Mouse (Mus musculus): ENCODE results near the gene Serpinb12.
"Not testable (repeated sequence)": the region's sequence is repeated elsewhere in the genome, so short reads cannot be mapped to it uniquely, and the experiment has no call there.

Serpinb12 gene

GRCm38 (mm10) chr1:106934265-106934664 is at the start of gene Serpinb12:
Gene Serpinb12 (plus strand): TSS chr1:106934449.
- in situ Hi-C loops (cut with MboI, MseI), result no loop called here

GRCm38 (mm10) chr1:106895142-106895541 is 39.1 kb upstream of the Serpinb12 start:
- in situ Hi-C loops (cut with MboI, MseI), result not testable (repeated sequence)

- in situ Hi-C loops (cut with MboI, MseI), result no loop called here
Observed at GRCm38 (mm10) chr1:106901406-106901805, 32.8 kb upstream of the Serpinb12 start.

- in situ Hi-C loops (cut with MboI, MseI), result no loop called here
Observed at GRCm38 (mm10) chr1:106931954-106932353, 2.3 kb upstream of the Serpinb12 start.

- in situ Hi-C loops (cut with MboI, MseI), result no loop called here
Observed at GRCm38 (mm10) chr1:106933658-106934057, 591 bp upstream of the Serpinb12 start.

GRCm38 (mm10) chr1:106947217-106947616 is 13.0 kb downstream of the Serpinb12 start:
- in situ Hi-C loops (cut with MboI, MseI), result no loop called here

GRCm38 (mm10) chr1:106959981-106960380 is 25.7 kb downstream of the Serpinb12 start:
- in situ Hi-C loops (cut with MboI, MseI), result no loop called here

- in situ Hi-C loops (cut with MboI, MseI), result no loop called here
Observed at GRCm38 (mm10) chr1:106961023-106961422, 26.8 kb downstream of the Serpinb12 start.

GRCm38 (mm10) chr1:106980684-106981083 is 46.4 kb downstream of the Serpinb12 start, which contains the start of gene Serpinb13:
Gene Serpinb13 (plus strand): TSS chr1:106980984.
- in situ Hi-C loops (cut with MboI, MseI), result no loop called here

GRCm38 (mm10) chr1:106983092-106983491 is 48.8 kb downstream of the Serpinb12 start:
- in situ Hi-C loops (cut with MboI, MseI), result no loop called here

GRCm38 (mm10) chr1:106983865-106984264 is 49.6 kb downstream of the Serpinb12 start:
- in situ Hi-C loops (cut with MboI, MseI), result no loop called here

- in situ Hi-C loops (cut with MboI, MseI), result loop anchor here (25.0 kb wide), 1 partner anchor 487 kb away; no protein-coding TSS in a partner anchor
Observed at GRCm38 (mm10) chr1:107000424-107000823, 66.2 kb downstream of the Serpinb12 start.

- in situ Hi-C loops (cut with MboI, MseI), result loop anchor here (25.0 kb wide), 1 partner anchor 486 kb away; no protein-coding TSS in a partner anchor
Observed at GRCm38 (mm10) chr1:107001754-107002153, 67.5 kb downstream of the Serpinb12 start.

GRCm38 (mm10) chr1:107006316-107006715 is 72.1 kb downstream of the Serpinb12 start:
- in situ Hi-C loops (cut with MboI, MseI), result loop anchor here (25.0 kb wide), 1 partner anchor 481 kb away; no protein-coding TSS in a partner anchor
